ENCODE assay signal across 23 mouse cellular contexts in genomic region chr11:103992638-103993037, GRCm38 (mm10). TPM values are rescaled to one million over a fixed set of nuclear protein-coding genes. Genes with fewer than 3 reads are reported as not detected.
DNase-seq lines count a peak whose midpoint lies in the region; ATAC-seq and TF ChIP-seq lines count a peak whose summit lies in the region.
"Had no signal": no experiment of that assay in that cellular context is flagged by ENCODE, and none has a peak within 500 bp of the region (broad histone marks: within the 10 kb centered on the region; RNA-seq: fewer than 3 reads in every experiment).

No protein-coding gene starts in this region.

- ATAC-seq in common myeloid progenitor, adult 5-6 weeks (replicated peaks; ENCODE audit: low read depth, poor library complexity, severe bottlenecking), result peak; percentile 83
- peak; percentile 85 for ATAC-seq in megakaryocyte, adult 5-6 weeks (ENCODE audit: poor library complexity, severe bottlenecking)
- ATAC-seq in midbrain, postnatal 0 days (ENCODE audit: low FRiP score), result no peak
- ATAC-seq: forebrain, embryonic 14.5 days had no signal

- H3K27me3 ChIP-seq in splenic B cell, adult 2 months (ENCODE audit: control insufficient read depth, insufficient read depth, low read length, poor library complexity, severe bottlenecking), result no peaks in the 10 kb centered on the region
- no peaks in the 10 kb centered on the region for H3K27me3 ChIP-seq in midbrain, postnatal 0 days (ENCODE audit: insufficient read depth, low read length)
- H3K27me3 ChIP-seq: embryonic facial prominence, embryonic 15.5 days; hindbrain, embryonic 15.5 days had no signal

- DNase-seq in heart, adult 11 months, result peak; percentile 94
- no peak for DNase-seq in heart, postnatal 25 days (ENCODE audit: low spot score)
- peak; percentile 18 for DNase-seq in splenic B cell, adult 2 months (ENCODE audit: low read depth, low spot score)
- DNase-seq in natural killer cell, adult 2 months (ENCODE audit: low spot score in 2 of 2), result no peak
- DNase-seq in kidney, postnatal 4 days, result no peak
- no peak for DNase-seq in midbrain, postnatal 0 days (ENCODE audit: low spot score)
- DNase-seq: adrenal gland, adult 8-10 months; adrenal gland, postnatal 36 days; cerebellum, adult 11 months; cerebellum, adult 8-10 months; cerebellum, postnatal 36 days; gastrocnemius, adult 2 months; gastrocnemius, postnatal 25 days; heart, postnatal 10 days had no signal

- no peak overlapping the region for H3K9ac ChIP-seq in midbrain, postnatal 0 days (replicated peaks; ENCODE audit: low read length, poor library complexity, severe bottlenecking)
- H3K9ac ChIP-seq: embryonic facial prominence, embryonic 15.5 days; hindbrain, embryonic 15.5 days had no signal

- H3K9me3 ChIP-seq in midbrain, postnatal 0 days (ENCODE audit: low read length), result no peaks in the 10 kb centered on the region
- H3K9me3 ChIP-seq: embryonic facial prominence, embryonic 15.5 days; forebrain, embryonic 10.5 days; heart, embryonic 10.5 days; hindbrain, embryonic 10.5 days; hindbrain, embryonic 15.5 days had no signal

- no peak overlapping the region for H3K4me3 ChIP-seq in midbrain, postnatal 0 days (ENCODE audit: low read depth, low read length)
- H3K4me3 ChIP-seq: embryonic facial prominence, embryonic 15.5 days; erythroblast, embryonic 14.5 days; forebrain, embryonic 10.5 days; gastrocnemius, adult 2 months; heart, embryonic 10.5 days; hindbrain, embryonic 10.5 days; hindbrain, embryonic 15.5 days had no signal

- intact Hi-C loops in heart, postnatal 25 days (cut with DNase I), result no loop called here

- H3K36me3 ChIP-seq in splenic B cell, adult 2 months (ENCODE audit: control insufficient read depth, insufficient read depth, low read length, poor library complexity, severe bottlenecking), result no peaks in the 10 kb centered on the region
- no peaks in the 10 kb centered on the region for H3K36me3 ChIP-seq in midbrain, postnatal 0 days (ENCODE audit: insufficient read depth, low read length)
- H3K36me3 ChIP-seq: embryonic facial prominence, embryonic 15.5 days; forebrain, embryonic 10.5 days; heart, embryonic 10.5 days; hindbrain, embryonic 10.5 days; hindbrain, embryonic 15.5 days had no signal

- H3K27ac ChIP-seq in midbrain, postnatal 0 days (ENCODE audit: low read depth, low read length), result no peak overlapping the region
- H3K27ac ChIP-seq: embryonic facial prominence, embryonic 15.5 days; forebrain, embryonic 10.5 days; gastrocnemius, adult 2 months; heart, embryonic 10.5 days; hindbrain, embryonic 10.5 days; hindbrain, embryonic 15.5 days had no signal

- WGBS in midbrain, postnatal 0 days, result 77% methylated on average over 4 of the region's 4 CpGs

- no peak overlapping the region for H3K4me2 ChIP-seq in midbrain, postnatal 0 days (ENCODE audit: low read depth, low read length, poor library complexity, severe bottlenecking)
- H3K4me2 ChIP-seq: embryonic facial prominence, embryonic 15.5 days; hindbrain, embryonic 15.5 days had no signal

- no peaks in the 10 kb centered on the region for H3K4me1 ChIP-seq in midbrain, postnatal 0 days (ENCODE audit: insufficient read depth, low read length)
- H3K4me1 ChIP-seq: embryonic facial prominence, embryonic 15.5 days; hindbrain, embryonic 15.5 days had no signal

- no peak for TF ChIP-seq CTCF in midbrain, postnatal 0 days (IDR thresholded peaks at IDR 0.05)

RNA-seq across cellular contexts. Expression of gene Arf2, which starts 26.1 kb away (rescaled TPM):
- 10 to 100 TPM; 32.4 to 33.3 TPM for total RNA-seq in heart, postnatal 25 days (2021)
- total RNA-seq in common myeloid progenitor, adult 5-6 weeks (2017), result 22.6 and 32.4 TPM in 2 replicates
- total RNA-seq in megakaryocyte, adult 5-6 weeks (2015), result 37.6 and 41.1 TPM in 2 replicates
- 52.2 and 55.1 TPM in 2 replicates for total RNA-seq in megakaryocyte, adult 5-6 weeks (2017)
- 145 and 199 TPM in 2 replicates for total RNA-seq in midbrain, postnatal 0 days (2014; rRNA removed)
- 245 and 256 TPM in 2 replicates for polyA plus RNA-seq in midbrain, postnatal 0 days (2015; fragmentation: Nextera tagmentation; extraction: Ambion mirVana)

RNA-seq across cellular contexts. Expression of gene Nsf, which starts 38.8 kb away (rescaled TPM):
- total RNA-seq in heart, postnatal 25 days (2021), result 10 to 100 TPM; 31.3 to 31.9 TPM
- total RNA-seq in common myeloid progenitor, adult 5-6 weeks (2017), result 27.5 and 42.5 TPM in 2 replicates
- total RNA-seq in megakaryocyte, adult 5-6 weeks (2015), result 44.8 and 50.0 TPM in 2 replicates
- total RNA-seq in megakaryocyte, adult 5-6 weeks (2017), result 49.3 and 51.1 TPM in 2 replicates
- 167 and 183 TPM in 2 replicates for total RNA-seq in midbrain, postnatal 0 days (2014; rRNA removed)
- polyA plus RNA-seq in midbrain, postnatal 0 days (2015; fragmentation: Nextera tagmentation; extraction: Ambion mirVana), result 263 and 272 TPM in 2 replicates

Comparison
In these comparisons a context has a peak if more than half of its experiments do, and no peak if none do; other contexts are left out.
1. DNase-seq: peak in heart, adult 11 months (single experiment) and splenic B cell, adult 2 months (single experiment); none in heart, postnatal 25 days (single experiment), natural killer cell, adult 2 months (0 of 2), kidney, postnatal 4 days (0 of 2) and midbrain, postnatal 0 days (single experiment).